Mouse (Mus musculus): ENCODE results near the gene Dynll1.
"Not testable (repeated sequence)": the region's sequence is repeated elsewhere in the genome, so short reads cannot be mapped to it uniquely, and the experiment has no call there.

The Dynll1 gene

DNA sequence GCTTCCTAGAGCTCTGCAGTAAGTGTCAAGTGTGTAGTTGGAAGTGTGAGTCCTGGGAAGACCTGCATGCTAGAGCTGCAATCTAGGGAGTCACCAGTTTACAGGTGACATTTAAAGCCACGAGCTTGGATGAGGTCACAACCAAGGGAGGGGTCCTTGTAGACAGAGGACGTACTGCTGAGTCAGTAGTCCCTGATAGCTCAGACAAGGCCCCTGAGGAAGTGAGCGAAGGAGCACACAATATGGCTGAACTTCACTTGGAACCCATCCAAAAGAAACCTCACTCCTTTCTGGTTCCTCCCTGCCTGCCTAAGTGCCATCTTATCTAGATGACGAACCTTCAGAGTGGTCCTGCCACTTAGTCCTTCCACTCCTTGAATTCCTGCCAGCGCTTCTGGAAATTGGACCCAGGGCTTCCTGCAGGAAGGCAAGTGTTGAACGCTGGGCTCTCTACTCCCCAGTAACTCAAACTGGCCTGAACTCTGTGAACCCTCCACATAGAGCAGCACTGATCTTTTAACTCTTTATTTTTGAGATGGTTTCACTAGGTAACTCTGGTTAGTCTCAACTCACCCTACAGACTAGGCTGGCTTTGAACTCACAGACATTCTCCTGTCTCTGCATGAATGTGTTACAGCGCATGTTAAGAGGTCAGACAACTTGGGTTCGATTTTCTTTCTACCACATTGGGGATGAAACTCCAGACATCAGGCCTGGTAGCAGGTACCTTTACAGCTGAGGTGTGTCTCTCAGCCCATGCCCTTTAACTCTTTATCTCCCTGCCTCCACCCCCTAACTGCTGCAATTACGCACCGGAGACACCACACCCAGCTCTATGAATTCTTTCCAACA is 12.2 kb upstream of the Dynll1 start:
- no peak for DNase-seq (ENCODE audit: low spot score in 2 of 2)

DNA sequence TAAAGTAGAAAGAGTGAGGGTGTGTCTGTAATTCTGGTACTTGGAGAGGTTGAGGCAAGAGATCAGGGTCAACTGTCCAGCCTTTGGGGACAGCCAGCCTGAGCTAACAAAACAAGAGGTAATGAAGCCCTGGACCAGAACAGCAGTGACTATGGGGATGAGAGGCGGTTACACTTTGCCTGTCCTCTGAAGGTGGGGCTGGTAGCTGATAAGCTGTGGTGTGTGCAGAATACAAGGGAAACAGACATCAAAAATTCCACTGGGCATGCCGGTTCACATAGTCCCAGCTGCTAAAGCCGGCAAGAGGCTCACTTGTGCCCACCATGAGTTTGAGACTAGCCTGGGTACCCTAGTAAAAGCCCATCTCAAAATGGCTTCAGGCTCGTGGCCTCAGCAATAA is 11.6 kb upstream of the Dynll1 start:
- DNase-seq (ENCODE audit: low spot score in 2 of 2) = no peak

DNA sequence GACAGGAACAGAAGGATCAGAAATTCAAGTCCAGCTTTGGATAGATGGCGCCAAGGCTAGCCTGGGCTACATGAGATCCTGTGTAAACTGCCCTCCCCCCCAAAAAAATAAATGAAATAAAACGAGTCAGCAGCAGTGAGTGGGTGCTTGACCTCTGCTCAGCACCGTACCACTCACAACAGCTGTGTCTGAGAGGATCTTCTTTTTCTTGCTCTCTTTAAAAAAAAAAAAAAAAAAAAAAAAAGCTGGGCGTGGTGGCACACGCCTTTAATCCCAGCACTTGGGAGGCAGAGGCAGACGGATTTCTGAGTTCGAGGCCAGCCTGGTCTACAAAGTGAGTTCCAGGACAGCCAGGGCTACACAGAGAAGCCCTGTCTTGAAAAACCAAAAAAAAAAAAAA is 1.4 kb upstream of the Dynll1 start:
- not testable (repeated sequence) for DNase-seq (ENCODE audit: low spot score in 2 of 2)

DNA sequence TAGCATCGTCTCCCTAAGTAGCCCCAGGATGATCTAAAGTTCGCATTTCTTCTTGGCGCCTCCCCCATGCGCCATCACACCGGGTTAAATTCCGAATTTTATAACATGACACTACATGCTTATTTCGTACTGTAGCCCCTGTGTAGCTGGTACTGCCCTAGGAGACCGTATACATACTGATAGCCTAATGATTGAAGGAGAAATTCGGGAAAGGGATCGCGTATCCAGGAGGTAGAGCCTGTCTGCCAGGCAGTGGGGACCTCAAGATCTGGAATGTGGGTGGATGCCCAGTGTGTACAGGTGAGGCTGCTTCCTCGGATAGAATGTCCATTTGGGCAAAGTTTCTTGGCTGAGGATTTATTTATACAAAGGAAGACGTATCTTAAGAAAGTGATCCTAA is 816 bp upstream of the Dynll1 start:
- peak in 1 of 2 experiments; percentile 21 for DNase-seq (ENCODE audit: low spot score in 2 of 2)

DNA sequence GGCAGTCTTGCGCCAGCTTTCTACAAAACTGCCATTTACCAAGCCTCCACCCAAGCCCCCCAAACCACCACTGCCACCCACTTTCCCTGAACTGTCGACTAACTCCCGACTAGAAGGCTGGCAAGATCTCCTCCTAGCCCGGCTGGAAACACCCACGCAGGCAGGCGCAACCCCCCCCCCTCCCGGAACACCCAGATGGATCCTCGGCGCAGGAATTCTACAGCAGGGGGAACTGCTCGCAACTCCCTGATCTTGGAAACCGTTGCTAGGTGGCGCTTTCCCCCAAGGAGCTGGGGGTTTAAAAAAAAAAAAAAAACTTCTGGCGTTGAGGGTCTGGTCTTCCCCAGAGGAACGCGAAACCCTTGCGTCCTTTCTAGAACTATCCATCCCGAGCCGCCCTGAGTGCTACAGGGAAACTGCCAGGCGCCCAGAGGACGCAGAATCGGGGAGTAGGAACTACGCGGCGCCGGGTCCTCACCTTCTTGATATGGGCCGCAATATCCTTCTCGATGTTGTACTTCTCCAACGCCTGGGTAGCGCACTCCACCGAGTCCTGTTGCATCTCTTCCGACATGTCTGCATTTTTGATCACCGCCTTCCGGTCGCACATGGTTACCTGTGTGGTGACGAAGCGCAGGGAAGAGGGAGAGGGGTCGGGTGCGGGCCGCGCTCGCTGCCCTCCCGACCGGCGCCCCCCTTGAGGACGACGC is 609 bp downstream of the Dynll1 start:
- DNase-seq (ENCODE audit: low spot score in 2 of 2) = peak; percentile 68

DNA sequence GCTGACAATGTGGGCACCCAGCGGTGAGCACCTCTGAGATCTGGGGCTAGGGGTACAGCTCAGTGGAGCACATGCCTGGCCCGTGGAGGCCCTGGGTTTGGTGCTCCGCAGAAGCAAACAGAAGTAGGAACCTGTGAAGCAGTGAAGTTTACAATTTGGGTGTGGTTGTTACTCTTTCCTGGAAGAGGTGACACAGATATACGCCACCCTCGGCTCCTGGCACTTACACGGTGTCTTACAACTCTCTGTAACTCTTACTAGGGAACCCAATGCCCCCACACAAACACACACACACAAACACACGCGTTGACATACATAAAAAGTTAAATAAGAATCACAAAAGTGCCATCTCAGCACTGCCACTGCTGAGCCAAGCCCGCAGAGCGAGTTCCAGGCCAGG is 4.5 kb downstream of the Dynll1 start:
- DNase-seq (ENCODE audit: low spot score in 2 of 2) = no peak

DNA sequence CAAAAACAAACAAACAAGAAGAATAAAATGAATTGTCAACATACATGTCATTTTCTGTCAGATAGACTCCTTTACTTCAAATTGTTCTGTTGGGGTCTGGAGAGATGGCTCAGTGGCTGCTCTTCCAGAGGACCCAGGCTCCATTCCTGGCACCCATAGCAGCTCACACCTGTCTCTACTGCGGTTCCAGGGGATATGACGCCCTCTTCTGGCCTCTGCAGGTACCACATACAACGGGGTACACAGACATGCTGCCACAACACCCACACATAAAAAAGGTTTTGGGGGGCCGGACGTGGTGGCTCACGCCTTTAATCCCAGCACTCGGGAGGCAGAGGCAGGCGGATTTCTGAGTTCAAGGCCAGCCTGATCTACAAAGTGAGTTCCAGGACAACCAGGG is 6.6 kb downstream of the Dynll1 start:
- DNase-seq (ENCODE audit: low spot score in 2 of 2) = no peak

DNA sequence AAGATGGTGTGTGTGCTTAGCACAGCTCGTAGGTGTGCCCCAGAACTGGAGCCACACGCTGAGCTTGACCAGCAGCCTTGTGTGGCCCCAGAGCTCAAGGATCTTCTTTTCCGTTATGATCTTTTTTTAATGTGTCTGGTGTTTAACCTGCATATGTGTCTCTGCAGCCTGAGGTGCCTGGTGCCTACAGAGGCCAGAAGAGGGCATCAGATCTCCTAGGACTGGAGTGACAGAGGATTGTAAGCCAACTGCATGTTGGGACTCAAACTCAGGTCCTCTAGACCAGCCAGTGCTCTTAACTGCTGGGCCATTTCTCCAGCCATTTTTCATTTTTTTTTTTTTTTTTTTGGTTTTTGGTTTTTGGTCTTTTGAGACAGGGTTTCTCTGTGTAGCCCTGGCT is 16.1 kb downstream of the Dynll1 start:
- DNase-seq (ENCODE audit: low spot score in 2 of 2) = no peak

DNA sequence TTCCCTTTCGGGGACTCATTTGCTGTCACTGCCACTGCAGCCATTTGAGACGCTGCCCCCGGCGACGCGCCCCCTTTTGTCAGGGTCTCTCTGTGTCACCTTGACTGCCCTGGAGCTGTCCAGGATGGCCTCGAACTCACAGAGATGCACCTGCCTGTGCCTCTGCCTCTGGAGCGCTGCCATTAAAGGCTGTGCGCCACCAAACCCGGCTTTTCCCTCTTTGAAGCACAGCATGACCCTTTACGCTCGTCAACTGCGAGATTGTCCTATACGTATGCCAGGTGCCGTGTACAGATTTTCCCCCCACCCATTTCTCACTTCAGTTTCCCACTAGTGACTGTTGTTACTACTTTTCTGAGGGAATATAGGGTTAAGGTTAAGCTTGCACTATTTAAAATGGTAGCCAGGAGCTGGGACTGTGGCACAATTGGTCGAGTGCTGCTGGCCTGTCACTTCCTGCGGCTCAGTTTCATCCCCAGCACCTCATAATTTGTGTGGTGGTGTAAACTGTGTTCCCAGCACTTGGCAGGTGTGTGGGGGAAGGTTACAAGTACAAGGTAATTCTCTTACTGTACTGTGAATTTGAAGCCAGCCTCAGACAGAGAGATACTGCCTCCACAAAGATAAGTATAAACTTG is 20.6 kb downstream of the Dynll1 start:
- no peak for DNase-seq (ENCODE audit: low spot score in 2 of 2)

DNA sequence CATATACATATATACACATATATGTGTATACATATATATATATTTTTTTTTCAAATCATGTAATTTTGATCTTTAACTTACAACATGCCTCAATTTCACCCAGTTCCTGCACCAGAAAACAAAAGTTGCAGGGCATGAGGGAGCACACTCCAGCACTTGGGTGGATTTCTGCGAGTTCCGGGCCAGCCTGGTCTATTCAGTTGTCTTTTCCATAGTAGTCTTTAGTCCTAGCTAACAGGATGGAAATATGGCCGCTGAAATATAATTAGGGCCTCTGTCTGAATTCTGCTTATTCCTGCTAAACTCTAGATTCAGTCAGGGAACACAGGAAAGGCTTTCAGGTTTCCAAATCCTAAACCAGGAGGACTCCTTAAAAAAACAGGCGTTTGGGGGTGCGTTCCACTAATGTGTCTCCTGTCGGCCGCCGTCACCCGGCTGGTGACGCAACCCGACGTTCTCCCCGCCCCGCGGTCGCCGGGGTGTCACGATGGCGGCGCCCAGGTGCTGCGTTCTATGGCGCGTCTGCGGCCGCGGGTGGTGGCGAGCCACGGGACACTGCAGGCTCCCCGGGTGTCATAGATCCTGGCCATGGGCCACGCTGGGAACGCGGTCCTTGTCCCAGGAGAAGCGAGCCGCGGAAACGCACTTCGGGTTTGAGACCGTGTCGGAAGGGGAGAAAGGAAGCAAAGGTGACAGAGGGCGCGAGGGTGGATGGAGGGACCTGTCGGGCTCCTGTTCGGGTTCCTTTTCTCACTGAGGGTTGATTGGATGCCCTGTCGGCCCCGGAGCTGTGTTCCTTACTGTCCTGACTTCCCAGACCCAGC is 21.4 kb downstream of the Dynll1 start, which contains the start of gene Coq5:
Coq5 (plus strand) TSS at position 441 of the 824 bp plus-strand sequence.
- DNase-seq (ENCODE audit: low spot score in 2 of 2) = peak; percentile 78 to 84

DNA sequence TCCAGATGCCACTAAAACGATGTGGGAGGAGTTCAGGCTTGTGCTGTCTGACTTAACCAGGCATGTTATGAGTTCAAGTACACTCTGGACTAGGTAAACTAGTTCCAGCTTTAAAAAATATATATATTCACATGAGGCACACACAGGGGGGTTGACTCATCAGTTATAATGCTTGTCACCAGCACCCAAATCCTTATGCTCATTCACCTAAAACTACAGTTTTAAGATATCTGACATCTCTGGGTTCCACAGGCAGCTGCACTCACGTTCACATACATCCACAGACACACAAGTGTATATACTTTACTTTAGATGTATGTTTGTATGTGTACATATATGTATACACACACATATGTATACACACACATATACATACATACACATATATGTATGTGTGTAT is 22.0 kb downstream of the Dynll1 start:
- no peak for DNase-seq (ENCODE audit: low spot score in 2 of 2)

DNA sequence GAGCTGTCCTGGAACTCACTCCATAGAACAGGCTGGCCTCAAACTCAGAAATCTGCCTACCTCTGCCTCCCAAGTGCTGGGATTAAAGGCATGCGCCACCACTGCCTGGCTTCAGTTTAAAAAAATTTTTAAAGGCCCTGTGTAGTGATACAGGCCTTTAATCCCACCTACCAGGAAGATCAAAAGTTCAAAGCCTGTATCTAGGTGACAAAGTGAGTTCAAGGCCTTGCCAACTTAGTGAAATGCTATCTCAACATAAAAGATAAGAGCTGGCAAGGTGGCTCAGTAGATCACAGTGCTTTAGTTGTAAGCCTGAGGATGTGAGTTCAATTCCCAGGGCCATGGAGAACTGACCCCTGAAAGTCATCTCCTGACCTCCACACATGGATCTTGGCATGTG is 22.7 kb downstream of the Dynll1 start:
- DNase-seq (ENCODE audit: low spot score in 2 of 2) = no peak

DNA sequence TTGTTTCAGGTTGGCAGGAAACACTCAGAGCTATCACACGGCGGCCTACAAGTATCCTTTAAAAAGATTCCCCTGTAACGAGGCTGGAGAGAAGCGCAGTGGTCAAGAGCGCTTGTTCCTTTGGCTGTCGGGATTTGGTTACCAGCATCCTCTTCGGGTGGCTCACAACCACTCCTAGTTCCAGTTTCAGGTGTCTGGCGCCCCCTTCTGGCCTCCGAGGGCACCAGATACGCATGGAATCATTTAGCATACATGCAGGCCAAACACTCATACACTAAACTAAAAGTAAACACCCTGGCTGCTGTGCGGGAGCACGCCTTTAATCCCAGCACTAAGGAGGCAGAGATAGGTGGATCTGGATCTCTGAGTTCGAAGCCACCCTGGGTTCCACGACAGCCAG is 24.8 kb downstream of the Dynll1 start:
- no peak for DNase-seq (ENCODE audit: low spot score in 2 of 2)

DNA sequence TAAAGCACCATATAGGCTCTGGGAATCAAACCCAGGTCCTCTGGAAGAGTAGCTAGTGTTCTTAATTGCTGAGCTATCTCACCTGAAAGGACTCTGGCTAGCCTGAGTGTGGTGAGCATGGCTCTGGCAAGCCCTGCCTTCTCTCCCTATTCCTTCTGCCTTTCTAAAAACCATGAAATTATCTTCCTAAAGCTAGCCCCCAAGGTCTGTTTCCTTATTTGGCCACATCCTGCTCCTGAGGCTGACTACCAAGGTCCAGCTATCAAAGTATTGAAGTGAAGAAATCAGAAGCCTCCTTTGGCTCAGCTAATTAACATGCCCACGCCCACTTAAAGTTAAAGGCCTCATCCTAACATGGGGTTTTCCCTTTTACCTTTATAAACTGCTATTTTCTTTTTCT is 26.0 kb downstream of the Dynll1 start:
- DNase-seq (ENCODE audit: low spot score in 2 of 2) = no peak

DNA sequence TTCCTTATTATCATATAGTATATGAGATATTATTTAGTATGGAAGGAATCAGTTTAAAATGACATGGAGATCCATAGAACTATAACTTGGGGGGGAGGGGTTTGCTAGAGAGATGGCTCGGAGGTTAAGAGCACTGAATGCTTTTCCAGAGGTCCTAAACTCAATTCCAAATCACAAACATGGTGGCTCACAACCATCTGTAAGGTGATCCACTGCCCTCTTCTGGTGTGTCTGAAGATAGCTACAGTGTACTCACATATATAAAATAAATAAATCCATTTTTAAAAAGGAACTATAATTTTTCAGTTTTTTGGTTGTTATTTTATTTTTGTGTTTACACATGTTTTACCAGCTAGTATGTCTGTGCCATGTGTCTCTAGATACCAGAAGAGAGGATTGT is 26.4 kb downstream of the Dynll1 start:
- DNase-seq (ENCODE audit: low spot score in 2 of 2) = no peak

DNA sequence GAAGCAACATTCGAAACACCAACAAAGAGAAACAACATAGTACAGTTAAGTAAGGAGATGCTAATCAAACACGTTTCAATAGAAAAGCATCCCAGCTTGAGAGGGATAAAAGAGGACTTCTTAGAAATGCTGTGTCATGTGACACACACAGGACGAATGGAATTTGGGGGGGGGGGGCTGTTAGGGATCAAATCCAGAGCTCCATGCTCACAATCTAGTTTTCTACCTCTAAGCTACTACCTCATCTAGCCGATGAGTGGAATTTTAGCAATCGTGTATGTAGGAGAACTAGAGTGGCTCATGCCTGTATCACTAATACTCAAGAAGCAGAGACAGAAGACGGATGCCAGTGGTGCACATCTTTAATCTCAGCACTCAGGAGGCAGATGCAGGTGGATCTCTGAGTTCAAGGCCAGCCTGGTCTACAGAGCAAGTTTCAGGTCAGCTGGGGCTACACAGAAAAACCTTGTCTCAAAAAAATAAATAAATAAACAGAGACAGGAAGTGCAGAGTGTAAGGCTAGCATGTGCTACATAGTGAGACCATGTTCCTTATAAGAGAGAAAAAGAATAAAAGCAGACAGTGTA is 27.2 kb downstream of the Dynll1 start:
- DNase-seq (ENCODE audit: low spot score in 2 of 2) = no peak

DNA sequence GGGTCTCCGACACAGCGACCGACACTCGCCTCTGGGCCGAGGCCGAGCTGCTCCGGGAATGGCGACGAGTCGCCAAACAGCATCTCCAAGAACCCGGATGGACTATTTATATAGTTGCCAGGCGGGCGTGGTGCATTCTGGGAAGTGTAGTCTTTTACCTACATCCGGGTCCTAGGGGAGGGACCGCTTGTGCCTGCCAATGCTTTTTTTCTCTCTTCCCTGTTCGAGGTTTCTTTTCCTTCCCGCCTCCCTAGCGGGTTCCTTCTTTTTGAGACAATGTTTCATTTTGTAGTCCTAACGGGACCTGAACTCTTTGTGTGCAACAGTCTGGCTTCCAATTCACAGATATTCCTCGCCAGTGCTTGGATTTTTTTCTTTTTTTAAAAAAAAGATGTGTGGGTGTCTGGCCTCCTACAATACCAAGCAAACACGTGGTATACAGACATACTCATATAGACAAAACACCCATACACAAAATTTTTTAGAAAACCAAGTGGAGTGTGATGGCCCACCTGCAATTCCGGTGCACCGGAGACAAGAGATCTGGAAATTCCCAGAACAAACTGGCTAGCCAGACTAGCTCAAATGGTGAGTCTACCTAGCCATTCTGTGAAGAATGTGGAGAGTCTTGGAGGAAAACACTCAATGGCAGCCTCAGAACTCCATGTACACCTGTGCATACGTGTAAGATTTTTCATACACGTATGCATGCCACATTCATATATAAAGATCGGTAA is 27.8 kb downstream of the Dynll1 start, which contains the start of gene Rnf10:
Rnf10 (minus strand) TSS at position 87 of the 737 bp plus-strand sequence.
- DNase-seq (ENCODE audit: low spot score in 2 of 2) = peak; percentile 96 to 99

DNA sequence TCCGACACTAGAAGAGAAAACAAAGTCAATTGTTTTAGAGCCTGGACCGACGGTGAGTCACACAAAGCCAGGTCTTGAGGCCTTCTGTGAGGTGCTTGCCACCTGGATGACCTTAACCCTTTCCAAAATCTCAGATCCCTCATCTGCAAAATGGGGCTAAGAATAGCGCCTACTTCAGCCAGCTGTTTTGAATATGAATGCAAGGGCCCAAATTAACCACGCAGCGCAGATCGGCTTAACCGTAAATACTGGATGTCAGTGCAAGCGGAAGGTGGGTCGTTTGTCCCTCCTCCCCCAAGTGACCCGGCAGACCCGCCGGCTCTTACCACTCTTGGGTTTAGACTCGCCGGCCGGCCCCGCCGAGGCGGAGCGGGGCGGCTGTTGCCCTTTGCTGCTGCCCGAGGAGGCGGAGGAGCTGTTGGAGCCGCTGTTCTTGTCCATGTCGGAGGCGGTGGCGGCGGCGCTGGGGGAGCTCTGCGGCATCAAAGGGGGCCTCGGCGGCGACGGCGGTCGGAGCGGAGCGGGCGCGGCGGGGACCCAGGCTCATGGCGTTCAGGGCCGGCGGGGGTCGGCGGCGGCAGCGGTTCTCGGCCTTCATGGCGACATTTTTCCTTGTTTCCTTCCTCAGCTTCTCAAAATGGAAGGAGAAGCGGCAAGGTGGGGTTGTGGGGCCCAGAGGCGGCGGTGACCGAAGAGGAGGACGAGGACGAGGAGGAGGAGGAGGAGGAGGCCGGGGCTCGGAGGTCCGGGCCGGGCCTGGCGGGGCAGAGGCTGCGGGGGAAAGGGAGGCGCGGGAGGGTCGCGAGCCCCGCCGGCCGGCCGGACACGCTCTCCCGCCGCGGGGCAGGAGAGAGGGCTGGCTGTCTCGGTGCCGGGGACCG is 28.6 kb downstream of the Dynll1 start:
- DNase-seq (ENCODE audit: low spot score in 2 of 2) = peak; percentile 26 to 27

DNA sequence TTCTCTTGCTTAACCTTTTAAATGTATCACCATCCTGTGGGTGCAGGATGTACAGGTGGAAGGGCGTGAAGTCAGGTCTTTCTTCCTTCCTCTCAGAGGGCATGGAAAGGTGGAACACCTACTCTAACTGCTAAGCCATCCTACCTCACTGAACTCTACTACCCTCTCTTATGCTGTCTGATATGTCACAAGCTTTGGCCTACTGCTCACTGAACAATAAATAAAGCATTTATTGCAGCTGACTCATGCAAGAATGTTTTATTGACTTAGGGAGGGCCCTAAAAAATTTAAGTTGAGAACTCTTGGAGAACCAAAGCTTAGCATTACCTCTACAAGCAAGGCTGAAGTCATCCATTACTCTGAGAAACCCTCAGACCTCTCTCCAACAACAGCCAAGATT is 30.8 kb downstream of the Dynll1 start:
- no peak for DNase-seq (ENCODE audit: low spot score in 2 of 2)

DNA sequence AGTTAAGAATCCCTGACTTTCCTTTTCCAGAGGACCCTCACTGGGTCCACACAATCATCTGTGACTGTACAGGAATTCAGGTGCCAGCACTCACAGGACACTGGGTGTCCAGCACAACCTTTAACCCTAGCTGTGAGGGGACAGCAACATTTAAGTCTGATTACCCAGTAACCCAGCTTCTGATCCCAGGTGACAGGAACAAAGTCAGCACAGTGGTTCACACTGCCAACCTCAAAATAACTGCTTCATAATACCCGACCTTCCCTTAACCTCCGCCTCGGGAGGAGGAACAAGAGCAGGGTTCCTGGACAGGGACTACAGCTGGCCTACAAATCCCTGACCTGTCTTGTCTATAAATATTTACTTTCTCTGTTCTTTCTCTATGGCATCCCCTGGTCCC is 32.5 kb downstream of the Dynll1 start:
- peak; percentile 49 to 54 for DNase-seq (ENCODE audit: low spot score in 2 of 2)

Measured in heart, adult 9 months (tissue).